Mouse (Mus musculus): Measurements from ENCODE around the gene Vmn2r34. TPM values are rescaled to one million over a fixed set of nuclear protein-coding genes. Genes with fewer than 3 reads are reported as not detected.
"Not testable (repeated sequence)": the region's sequence is repeated elsewhere in the genome, so short reads cannot be mapped to it uniquely, and the experiment has no call there.

Gene Vmn2r34
- polyA plus RNA-seq (2015; fragmentation: Nextera tagmentation; extraction: Ambion mirVana), result not detected in 2 replicates

GRCm38 (mm10) chr7:7689413-7689812 is at the start of gene Vmn2r34:
Gene Vmn2r34 (minus strand): TSS chr7:7689513.
- not testable (repeated sequence) for H3K27ac ChIP-seq (replicated peaks); H3K4me3 ChIP-seq; H3K4me2 ChIP-seq; ATAC-seq (ENCODE audit: low read depth); H3K9ac ChIP-seq; H3K9me3 ChIP-seq; H3K36me3 ChIP-seq; H3K4me1 ChIP-seq (replicated peaks); H3K27me3 ChIP-seq
- 48% methylated on average over 2 of the region's 2 CpGs for WGBS

- H3K9me3 ChIP-seq; ATAC-seq (ENCODE audit: low read depth); H3K4me1 ChIP-seq (replicated peaks); H3K36me3 ChIP-seq; H3K27me3 ChIP-seq; H3K4me2 ChIP-seq; H3K4me3 ChIP-seq; H3K9ac ChIP-seq; H3K27ac ChIP-seq (replicated peaks): not testable (repeated sequence)
- WGBS, result 76% methylated on average over 2 of the region's 2 CpGs
Measured at GRCm38 (mm10) chr7:7674032-7674431, 15.3 kb downstream of the Vmn2r34 start.

Other genes with a start within 250 kb of the Vmn2r34 start
- gene Vmn2r32, start 209.5 kb downstream of the Vmn2r34 start, polyA plus RNA-seq (2015; fragmentation: Nextera tagmentation; extraction: Ambion mirVana), result not detected in 2 replicates
- gene Vmn2r33, start 122.7 kb downstream of the Vmn2r34 start, polyA plus RNA-seq (2015; fragmentation: Nextera tagmentation; extraction: Ambion mirVana), result not detected in 2 replicates
- gene Vmn2r35, start 130.4 kb upstream of the Vmn2r34 start, polyA plus RNA-seq (2015; fragmentation: Nextera tagmentation; extraction: Ambion mirVana), result not detected in 2 replicates
- gene Vmn2r36, start 213.0 kb upstream of the Vmn2r34 start, polyA plus RNA-seq (2015; fragmentation: Nextera tagmentation; extraction: Ambion mirVana), result not detected in 2 replicates

Data from neural tube, embryonic 13.5 days (tissue).